Mouse (Mus musculus): ENCODE data around the gene Zfp677. TPM values are rescaled to one million over a fixed set of nuclear protein-coding genes. Genes with fewer than 3 reads are reported as not detected.

Gene Zfp677
- polyA plus RNA-seq (2012): 0.35 and 0.63 TPM in 2 replicates

GRCm38 (mm10) chr17:21383391-21384056, at the start of gene Zfp677:
Gene Zfp677 (plus strand): TSS chr17:21383748.

GRCm38 (mm10) chr17:21422664-21423599, 39.4 kb downstream of the Zfp677 start, which contains the start of gene Zfp54:
Gene Zfp54 (plus strand): TSS chr17:21423227.

Other genes with a start within 250 kb of the Zfp677 start
- not detected in 2 replicates for gene Vmn1r234, start 157.7 kb upstream of the Zfp677 start, polyA plus RNA-seq (2012)
- not detected in 2 replicates for gene Vmn1r235, start 127.3 kb upstream of the Zfp677 start, polyA plus RNA-seq (2012)
- gene Vmn1r236, start 100.8 kb upstream of the Zfp677 start, polyA plus RNA-seq (2012): 0.02 TPM in 1 of 2 replicates, not detected in the other
- not detected in 2 replicates for gene Vmn1r237, start 71.9 kb upstream of the Zfp677 start, polyA plus RNA-seq (2012)
- gene Zfp54, start 39.5 kb downstream of the Zfp677 start, polyA plus RNA-seq (2012): 0.14 and 0.28 TPM in 2 replicates
- gene Zfp51, start 66.6 kb downstream of the Zfp677 start, polyA plus RNA-seq (2012): 0.84 and 0.86 TPM in 2 replicates
- gene Zfp53, start 105.2 kb downstream of the Zfp677 start, polyA plus RNA-seq (2012): 4.2 TPM in 2 replicates
- 2.5 and 2.9 TPM in 2 replicates for gene Zfp52, start 151.8 kb downstream of the Zfp677 start, polyA plus RNA-seq (2012)
- gene Zfp948, start 183.3 kb downstream of the Zfp677 start, polyA plus RNA-seq (2012): 0.18 and 0.23 TPM in 2 replicates